In genomic region chr15:97787148-97787798, GRCm38 (mm10) we compare ENCODE assay signal across 1 mouse cellular context.
A peak's percentile ranks its signal among the peaks of the same experiment; 100 is the strongest.
TF ChIP-seq lines count a peak whose summit lies in the region.

No protein-coding gene starts in this region.

TF ChIP-seq in MEL, 35 proteins besides CTCF, POLR2A, EP300 and RAD21:
- TF ChIP-seq UBTF (IDR thresholded peaks at IDR 0.05; ENCODE audit: borderline replicate concordance, insufficient read depth, low read depth, low read length) (0 out of 2 replicates have a peak, but pooled peaks have one; percentile 7), E2F4 (IDR thresholded peaks at IDR 0.05; ENCODE audit: borderline replicate concordance, low read depth, low read length) (no peak)
